Mouse (Mus musculus): ENCODE data around the gene Ncoa6. TPM values are rescaled to one million over a fixed set of nuclear protein-coding genes. Genes with fewer than 3 reads are reported as not detected.

Gene Ncoa6
- polyA plus RNA-seq, 1 experiment from 2014 or later = 27.7 TPM

- H3K27me3 ChIP-seq (ENCODE audit: control insufficient read depth, insufficient read depth, low read length) = no peaks in the 10 kb centered on the region
- WGBS = 73% methylated on average over 2 of the region's 2 CpGs
Measured at GRCm38 (mm10) chr2:155382791-155383438, 90.8 kb downstream of the Ncoa6 start.

DNA sequence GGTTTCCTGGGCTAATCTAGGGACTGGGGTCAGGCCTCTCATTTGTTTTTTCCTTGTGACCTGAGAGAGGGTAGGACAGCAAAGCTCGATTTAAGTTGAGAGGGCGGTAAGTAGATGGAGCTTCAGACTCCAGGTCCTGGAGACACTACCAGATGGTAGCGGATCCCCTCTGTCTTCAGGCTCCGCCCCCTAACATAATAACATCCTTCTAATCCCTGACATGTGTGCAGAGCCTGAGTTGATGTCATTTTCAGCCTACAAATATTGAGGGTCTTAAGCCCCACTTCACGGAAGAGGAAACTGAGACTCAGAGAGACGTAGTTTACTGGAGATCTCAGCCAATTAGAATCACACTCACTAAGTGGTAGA, 91.4 kb downstream of the Ncoa6 start:
- no peak for ATAC-seq (replicated peaks; ENCODE audit: insufficient number of reproducible peaks, low FRiP score, low TSS enrichment, low read depth)
- WGBS = 18% methylated on average over 6 of the region's 6 CpGs

More at GRCm38 (mm10) chr2:155382791-155383438, 90.8 kb downstream of the Ncoa6 start:
- Histone ChIP-seq H3K9ac (replicated peaks; ENCODE audit: low read length) (no peak overlapping the region), H3K4me1 (ENCODE audit: control insufficient read depth, insufficient read depth, low read length) (no peaks in the 10 kb centered on the region; the same call in 1 of the 2 replicates), H3K4me2 (ENCODE audit: low read depth, low read length) (peak overlapping the region; percentile 83; the same call in 1 of the 2 replicates), H3K9me3 (replicated peaks; ENCODE audit: control insufficient read depth, low read length) (no peaks in the 10 kb centered on the region), H3K36me3 (replicated peaks; ENCODE audit: control insufficient read depth, insufficient read depth, low read depth, low read length) (no peaks in the 10 kb centered on the region), H3K27ac (replicated peaks; ENCODE audit: low read depth, low read length) (no peak overlapping the region), H3K4me3 (ENCODE audit: low read depth, low read length) (peak overlapping the region; percentile 67)
- DNase-seq (ENCODE audit: low spot score) = no peak
- ATAC-seq (replicated peaks; ENCODE audit: insufficient number of reproducible peaks, low FRiP score, low TSS enrichment, low read depth) = no peak

GRCm38 (mm10) chr2:155381643-155382331, 91.9 kb downstream of the Ncoa6 start:
- Histone ChIP-seq H3K36me3 (replicated peaks; ENCODE audit: control insufficient read depth, insufficient read depth, low read depth, low read length) (no peaks in the 10 kb centered on the region), H3K4me2 (ENCODE audit: low read depth, low read length) (peak overlapping the region; percentile 83), H3K27me3 (ENCODE audit: control insufficient read depth, insufficient read depth, low read length) (no peaks in the 10 kb centered on the region), H3K9me3 (replicated peaks; ENCODE audit: control insufficient read depth, low read length) (no peaks in the 10 kb centered on the region), H3K9ac (replicated peaks; ENCODE audit: low read length) (peak overlapping the region; percentile 84), H3K27ac (replicated peaks; ENCODE audit: low read depth, low read length) (peak overlapping the region; percentile 90), H3K4me3 (ENCODE audit: low read depth, low read length) (peak overlapping the region; percentile 67), H3K4me1 (ENCODE audit: control insufficient read depth, insufficient read depth, low read length) (no peaks in the 10 kb centered on the region; the same call in 1 of the 2 replicates)
- under 1% methylated on average over 64 of the region's 68 CpGs for WGBS
- DNase-seq (ENCODE audit: low spot score) (peak; percentile 97), ATAC-seq (replicated peaks; ENCODE audit: insufficient number of reproducible peaks, low FRiP score, low TSS enrichment, low read depth) (peak; percentile 90)

More for the DNA sequence above, 91.4 kb downstream of the Ncoa6 start:
- Histone ChIP-seq H3K4me1 (ENCODE audit: control insufficient read depth, insufficient read depth, low read length) (no peaks in the 10 kb centered on the region; the same call in 1 of the 2 replicates), H3K4me3 (ENCODE audit: low read depth, low read length) (peak overlapping the region; percentile 67), H3K36me3 (replicated peaks; ENCODE audit: control insufficient read depth, insufficient read depth, low read depth, low read length) (no peaks in the 10 kb centered on the region), H3K27me3 (ENCODE audit: control insufficient read depth, insufficient read depth, low read length) (no peaks in the 10 kb centered on the region), H3K9me3 (replicated peaks; ENCODE audit: control insufficient read depth, low read length) (no peaks in the 10 kb centered on the region), H3K9ac (replicated peaks; ENCODE audit: low read length) (peak overlapping the region; percentile 84), H3K27ac (replicated peaks; ENCODE audit: low read depth, low read length) (no peak overlapping the region), H3K4me2 (ENCODE audit: low read depth, low read length) (peak overlapping the region; percentile 83)
- DNase-seq (ENCODE audit: low spot score) = no peak

DNA sequence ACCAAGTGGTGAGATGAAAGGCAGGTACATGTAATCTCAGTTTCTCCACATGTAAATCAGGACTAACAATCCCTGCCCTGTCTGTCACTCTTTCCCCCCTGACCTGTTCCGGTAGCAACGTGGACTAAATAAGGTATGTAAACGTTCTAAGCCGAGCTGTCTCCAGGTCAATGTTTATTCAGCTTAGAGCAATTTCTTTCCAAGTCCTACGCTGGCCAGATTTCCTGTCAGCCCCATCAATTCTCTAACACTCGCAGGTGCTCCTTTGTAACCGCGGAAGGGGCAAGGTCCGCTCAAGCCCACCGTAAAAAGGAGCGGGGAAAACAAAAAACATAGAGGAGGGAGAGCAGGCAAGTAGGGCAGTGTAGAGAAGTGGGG, 92.6 kb downstream of the Ncoa6 start:
- H3K9ac ChIP-seq (replicated peaks; ENCODE audit: low read length) = peak overlapping the region; percentile 84
- no peaks in the 10 kb centered on the region for H3K27me3 ChIP-seq (ENCODE audit: control insufficient read depth, insufficient read depth, low read length)
- no peak for ATAC-seq (replicated peaks; ENCODE audit: insufficient number of reproducible peaks, low FRiP score, low TSS enrichment, low read depth)
- DNase-seq (ENCODE audit: low spot score) = peak; percentile 52
- H3K9me3 ChIP-seq (replicated peaks; ENCODE audit: control insufficient read depth, low read length) = no peaks in the 10 kb centered on the region
- 0 out of 2 replicates have a peak overlapping the region, but pooled peaks have one; percentile 90 for H3K27ac ChIP-seq (replicated peaks; ENCODE audit: low read depth, low read length)
- H3K4me1 ChIP-seq (ENCODE audit: control insufficient read depth, insufficient read depth, low read length) = no peaks in the 10 kb centered on the region; the same call in 1 of the 2 replicates
- H3K4me2 ChIP-seq (ENCODE audit: low read depth, low read length) = peak overlapping the region; percentile 83
- no peaks in the 10 kb centered on the region for H3K36me3 ChIP-seq (replicated peaks; ENCODE audit: control insufficient read depth, insufficient read depth, low read depth, low read length)
- H3K4me3 ChIP-seq (ENCODE audit: low read depth, low read length) = peak overlapping the region; percentile 67
- WGBS = 2% methylated on average over 11 of the region's 11 CpGs

DNA sequence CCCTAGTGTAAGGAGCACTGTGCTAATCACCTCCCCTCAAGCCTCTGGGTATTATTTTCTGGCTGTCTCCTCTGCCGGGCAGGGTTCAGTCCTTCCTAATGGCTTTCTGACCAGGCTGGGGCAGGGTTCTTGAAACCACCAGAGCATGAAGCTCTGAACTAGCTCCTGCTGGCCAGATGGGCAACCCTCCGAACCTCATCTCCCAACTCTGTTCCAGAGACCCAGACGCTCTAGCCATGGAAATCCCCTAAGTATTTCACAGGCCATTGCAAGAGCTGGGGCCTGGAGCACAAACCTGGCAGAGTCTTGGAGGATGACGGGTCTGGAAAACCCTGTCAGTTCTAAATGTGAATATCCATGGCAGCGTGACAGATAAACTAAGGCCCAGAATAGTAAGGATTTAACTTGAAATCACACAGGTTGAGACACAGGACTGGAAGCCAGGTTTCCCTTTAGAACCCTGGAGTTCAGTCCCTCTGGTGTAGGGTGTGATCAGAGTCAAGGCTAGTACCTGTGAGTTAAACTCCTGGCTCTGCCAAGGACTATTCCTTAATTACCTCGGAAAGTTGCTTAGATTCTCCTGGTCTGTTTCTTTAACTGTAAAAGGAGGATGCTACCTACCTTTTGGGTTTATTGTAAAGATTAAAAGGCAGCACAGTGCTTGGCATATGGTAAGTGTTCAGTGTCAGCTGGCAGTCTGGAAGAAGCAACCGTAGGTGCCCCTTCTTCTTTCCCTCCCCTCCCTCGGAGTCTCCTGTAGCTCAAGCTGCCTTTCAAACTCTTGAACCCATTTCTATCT, 93.2 kb downstream of the Ncoa6 start, which contains the start of gene Trp53inp2:
Gene Trp53inp2 (plus strand): TSS at position 799 of the 799 bp plus-strand sequence.
- H3K27me3 ChIP-seq (ENCODE audit: control insufficient read depth, insufficient read depth, low read length) = no peaks in the 10 kb centered on the region
- no peaks in the 10 kb centered on the region for H3K9me3 ChIP-seq (replicated peaks; ENCODE audit: control insufficient read depth, low read length)
- H3K9ac ChIP-seq (replicated peaks; ENCODE audit: low read length) = peak within 1 kb of the TSS; percentile 84
- DNase-seq (ENCODE audit: low spot score) (no peak), ATAC-seq (replicated peaks; ENCODE audit: insufficient number of reproducible peaks, low FRiP score, low TSS enrichment, low read depth) (no peak)
- 38% methylated on average over 8 of the region's 8 CpGs for WGBS
- H3K27ac ChIP-seq (replicated peaks; ENCODE audit: low read depth, low read length) = peak within 1 kb of the TSS; percentile 90
- peak within 1 kb of the TSS; percentile 83 for H3K4me2 ChIP-seq (ENCODE audit: low read depth, low read length)
- H3K36me3 ChIP-seq (replicated peaks; ENCODE audit: control insufficient read depth, insufficient read depth, low read depth, low read length) = no peaks in the 10 kb centered on the region
- H3K4me3 ChIP-seq (ENCODE audit: low read depth, low read length) = peak within 1 kb of the TSS; percentile 67
- H3K4me1 ChIP-seq (ENCODE audit: control insufficient read depth, insufficient read depth, low read length) = no peaks in the 10 kb centered on the region; the same call in 1 of the 2 replicates

- Histone ChIP-seq H3K36me3 (replicated peaks; ENCODE audit: control insufficient read depth, insufficient read depth, low read depth, low read length) (no peaks in the 10 kb centered on the region), H3K27ac (replicated peaks; ENCODE audit: low read depth, low read length) (no peak overlapping the region), H3K9me3 (replicated peaks; ENCODE audit: control insufficient read depth, low read length) (no peaks in the 10 kb centered on the region), H3K9ac (replicated peaks; ENCODE audit: low read length) (no peak overlapping the region), H3K27me3 (ENCODE audit: control insufficient read depth, insufficient read depth, low read length) (no peaks in the 10 kb centered on the region), H3K4me3 (ENCODE audit: low read depth, low read length) (no peak overlapping the region), H3K4me2 (ENCODE audit: low read depth, low read length) (no peak overlapping the region), H3K4me1 (ENCODE audit: control insufficient read depth, insufficient read depth, low read length) (no peaks in the 10 kb centered on the region; the same call in 1 of the 2 replicates)
- ATAC-seq (replicated peaks; ENCODE audit: insufficient number of reproducible peaks, low FRiP score, low TSS enrichment, low read depth) (no peak), DNase-seq (ENCODE audit: low spot score) (no peak)
- WGBS = 77% methylated on average over 10 of the region's 10 CpGs
Measured at GRCm38 (mm10) chr2:155376191-155376590, 97.5 kb downstream of the Ncoa6 start.

GRCm38 (mm10) chr2:155374521-155374920, 99.2 kb downstream of the Ncoa6 start:
- no peak for ATAC-seq (replicated peaks; ENCODE audit: insufficient number of reproducible peaks, low FRiP score, low TSS enrichment, low read depth)
- H3K4me2 ChIP-seq (ENCODE audit: low read depth, low read length) = no peak overlapping the region

More at GRCm38 (mm10) chr2:155374521-155374920, 99.2 kb downstream of the Ncoa6 start:
- no peaks in the 10 kb centered on the region for H3K9me3 ChIP-seq (replicated peaks; ENCODE audit: control insufficient read depth, low read length)
- no peak overlapping the region for H3K9ac ChIP-seq (replicated peaks; ENCODE audit: low read length)
- no peak for DNase-seq (ENCODE audit: low spot score)
- no peaks in the 10 kb centered on the region for H3K4me1 ChIP-seq (ENCODE audit: control insufficient read depth, insufficient read depth, low read length)
- H3K4me3 ChIP-seq (ENCODE audit: low read depth, low read length) = no peak overlapping the region
- no peaks in the 10 kb centered on the region for H3K27me3 ChIP-seq (ENCODE audit: control insufficient read depth, insufficient read depth, low read length)
- H3K27ac ChIP-seq (replicated peaks; ENCODE audit: low read depth, low read length) = no peak overlapping the region
- H3K36me3 ChIP-seq (replicated peaks; ENCODE audit: control insufficient read depth, insufficient read depth, low read depth, low read length) = no peaks in the 10 kb centered on the region

Data from embryonic facial prominence, embryonic 11.5 days (tissue).